Mouse (Mus musculus) heart, adult 2 months (tissue): ENCODE results near the gene Gale. TPM values are rescaled to one million over a fixed set of nuclear protein-coding genes. Genes with fewer than 3 reads are reported as not detected.
"Not testable (repeated sequence)": the region's sequence is repeated elsewhere in the genome, so short reads cannot be mapped to it uniquely, and the experiment has no call there.

Source experiments
- DNase-seq, 2 experiments: peaks; one replicate each; pipeline ENCODE4 v3.0.0; 2021
- H3K27ac ChIP-seq: fragments of 200-600 bp; 2 replicates; pipeline ENCODE4 v1.8.1; 2022
- H3K27me3 ChIP-seq: fragments of 200-500 bp; 2 replicates; pipeline ENCODE4 v1.6.1; 2012; ENCODE audit warnings: mild to moderate bottlenecking, low read length, inconsistent platforms, mixed read lengths; ENCODE audit not compliant: control insufficient read depth, insufficient read depth
- H3K36me3 ChIP-seq: fragments of 200-500 bp; 2 replicates; pipeline ENCODE4 v1.6.1; 2012; ENCODE audit warnings: low read length, inconsistent platforms; ENCODE audit not compliant: control insufficient read depth, insufficient read depth
- H3K4me1 ChIP-seq: fragments of 200-500 bp; 2 replicates; pipeline ENCODE4 v1.6.1; 2011; ENCODE audit warnings: low read length; ENCODE audit not compliant: control insufficient read depth, insufficient read depth
- H3K4me3 ChIP-seq: fragments of 200-600 bp; 2 replicates; pipeline ENCODE4 v1.8.1; 2022
- H3K79me2 ChIP-seq: fragments of 200-500 bp; replicated peaks from 2 replicates; pipeline ENCODE4 v1.6.1; 2012; ENCODE audit warnings: mild to moderate bottlenecking, inconsistent platforms, low read length, moderate library complexity, mixed read lengths; ENCODE audit not compliant: control insufficient read depth, insufficient read depth
- H3K9ac ChIP-seq: fragments of 200-500 bp; 2 replicates; pipeline ENCODE4 v1.6.1; 2012; ENCODE audit warnings: low read depth, mild to moderate bottlenecking, control low read depth, inconsistent platforms, low read length, mixed read lengths
- CTCF ChIP-seq: fragments of 200-600 bp; IDR thresholded peaks from 2 replicates; pipeline ENCODE4 v1.8.1; 2022; ENCODE audit warnings: antibody characterized with exemption, mild to moderate bottlenecking, moderate library complexity
- EP300 ChIP-seq: fragments of 200-500 bp; IDR thresholded peaks from 2 replicates; pipeline ENCODE4 v1.6.1; 2011; ENCODE audit warnings: low read depth, low read length, control low read depth; ENCODE audit not compliant: insufficient read depth
- POLR2A ChIP-seq: fragments of 200-500 bp; IDR thresholded peaks from 2 replicates; pipeline ENCODE4 v1.6.1; 2011; ENCODE audit warnings: mild to moderate bottlenecking, low read depth, low read length, control low read depth; ENCODE audit not compliant: insufficient read depth
- WGBS: fragments of 180-500 bp; shearing (Covaris S2); methylation state at CpG from one replicate; pipeline ENCODE4 v1.1.7; 2018; 5-methylcytosine and 5-hydroxymethylcytosine counted together
- intact Hi-C: fragments of 180-260 bp; cut with DNase I; formaldehyde crosslinking; loops from one replicate; pipeline ENCODE4 v1.15.1; 2025
- polyA plus RNA-seq: library from polyadenylated mRNA; depleted of rRNA; stranded (reverse); fragments of >200 nt; gene quantifications from 2 replicates; pipeline ENCODE4 v1.2.3, GENCODE M21; 2012
- total RNA-seq, 2 experiments: library from RNA; stranded (reverse); gene quantifications; 2 replicates each; pipeline ENCODE4 v1.2.3; 2021

Gene Gale
- total and polyA plus RNA-seq, 3 experiments = 1.6 to 4.6 (median 2.0) TPM

DNA sequence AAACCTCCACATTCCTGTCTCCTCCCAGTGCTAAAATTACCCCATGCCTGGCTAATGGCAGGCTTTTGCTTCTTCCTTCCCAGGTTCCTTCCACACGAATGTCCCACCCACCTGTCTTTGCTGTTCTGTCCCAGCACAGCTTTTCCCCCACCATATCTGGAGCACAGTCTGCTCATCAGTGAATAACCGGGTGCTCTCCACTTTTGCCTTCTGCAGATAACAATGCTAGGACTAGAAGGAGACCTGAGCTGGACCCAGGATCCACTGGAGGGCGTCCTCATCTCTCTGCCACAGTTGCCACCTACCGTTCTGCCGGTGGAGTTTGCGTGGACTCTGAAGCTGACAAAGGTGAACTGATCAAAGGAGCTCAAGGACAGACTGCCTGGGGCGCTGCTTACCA lies 24.7 kb upstream of the Gale start:
- Histone ChIP-seq H3K4me3 (no peak overlapping the region), H3K4me1 (peaks cover 2% of the 10 kb centered on the region; the same call in 1 of the 2 replicates), H3K27me3 (no peaks in the 10 kb centered on the region), H3K36me3 (no peaks in the 10 kb centered on the region), H3K27ac (no peak overlapping the region), H3K79me2 (no peaks in the 10 kb centered on the region), H3K9ac (no peak overlapping the region)
- TF ChIP-seq CTCF = no peak
- TF ChIP-seq EP300 = no peak
- TF ChIP-seq POLR2A = no peak
- 85% methylated on average over 7 of the region's 7 CpGs for WGBS
- intact Hi-C loops = no loop called here
- DNase-seq = no peak

DNA sequence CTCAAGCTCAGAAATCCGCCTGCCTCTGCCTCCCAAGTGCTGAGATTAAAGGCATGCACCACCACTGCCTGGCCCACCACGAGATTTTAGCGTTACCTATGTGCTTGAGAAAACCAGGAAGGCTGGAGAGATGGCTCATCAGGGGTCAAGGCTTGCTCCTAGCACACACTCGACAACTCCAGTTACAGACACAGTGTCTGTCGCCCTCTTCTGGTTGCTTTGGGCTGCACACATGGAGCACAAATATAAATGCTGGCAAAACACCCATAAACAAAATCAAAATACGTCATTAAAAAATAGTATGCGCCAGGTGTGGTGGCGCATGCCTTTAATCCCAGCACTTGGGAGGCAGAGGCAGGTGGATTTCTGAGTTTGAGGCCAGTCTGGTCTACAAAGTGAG lies 22.5 kb upstream of the Gale start:
- DNase-seq, H3K9ac ChIP-seq, H3K36me3 ChIP-seq, H3K27me3 ChIP-seq, H3K79me2 ChIP-seq, H3K4me1 ChIP-seq, H3K4me3 ChIP-seq, H3K27ac ChIP-seq: not testable (repeated sequence)
- TF ChIP-seq CTCF = peak; percentile 61
- intact Hi-C loops = loop anchor here (5.0 kb wide), 1 partner anchor 139 kb away; no protein-coding TSS in a partner anchor
- whole genome bisulfite sequencing = 88% methylated on average over 8 of the region's 8 CpGs

DNA sequence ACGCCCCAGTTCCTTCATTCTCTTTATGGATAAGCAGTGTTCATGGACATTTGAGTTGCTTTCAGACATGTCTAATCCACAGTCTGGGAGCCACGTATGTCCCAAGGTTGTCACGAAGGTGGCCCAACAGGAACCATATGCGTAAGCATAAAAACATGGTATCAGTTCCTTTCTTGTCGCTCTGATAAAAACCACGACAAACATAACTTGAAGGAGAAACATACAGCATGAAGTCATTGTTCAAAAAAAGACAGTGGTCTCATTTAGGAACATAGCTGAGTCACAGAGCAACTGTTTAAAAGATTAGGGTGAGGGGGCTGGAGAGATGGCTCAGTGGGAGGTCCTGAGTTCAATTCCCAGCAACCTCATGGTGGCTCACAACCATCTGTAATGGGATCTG lies 21.3 kb upstream of the Gale start:
- DNase-seq = no peak
- no peak overlapping the region for H3K27ac ChIP-seq
- H3K27me3 ChIP-seq = no peaks in the 10 kb centered on the region
- H3K9ac ChIP-seq = no peak overlapping the region
- 47% methylated on average over 6 of the region's 6 CpGs for WGBS
- no peaks in the 10 kb centered on the region for H3K79me2 ChIP-seq
- intact Hi-C loops = loop anchor here (5.0 kb wide), 1 partner anchor 140 kb away; no protein-coding TSS in a partner anchor
- H3K4me1 ChIP-seq = peaks cover 7% of the 10 kb centered on the region; the same call in 1 of the 2 replicates
- no peak for TF ChIP-seq POLR2A
- no peak for TF ChIP-seq CTCF
- TF ChIP-seq EP300 = no peak
- H3K36me3 ChIP-seq = no peaks in the 10 kb centered on the region
- H3K4me3 ChIP-seq = no peak overlapping the region

DNA sequence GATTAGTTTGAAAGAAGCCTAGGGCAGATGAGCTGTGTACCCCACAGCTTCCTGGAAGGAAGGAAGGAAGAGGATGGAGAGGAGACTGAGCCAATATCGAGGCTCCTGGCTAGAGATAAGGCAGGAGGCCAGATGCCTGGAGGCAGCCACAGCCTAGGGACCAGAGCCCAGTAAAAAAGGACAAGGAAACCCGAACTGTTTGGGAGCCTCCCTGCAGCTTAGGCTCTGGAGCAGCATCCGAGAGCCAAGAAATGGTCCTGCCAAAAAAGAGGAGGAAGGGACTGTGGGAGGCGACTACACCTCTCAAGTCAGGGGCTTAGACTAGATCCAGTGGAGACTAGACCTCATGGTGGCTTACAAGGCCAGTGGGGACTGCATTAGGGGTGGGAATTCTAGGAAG lies 20.1 kb upstream of the Gale start:
- 27% methylated on average over 4 of the region's 4 CpGs for WGBS
- no peak overlapping the region for H3K9ac ChIP-seq
- peak; percentile 47 for DNase-seq
- no peak overlapping the region for H3K4me3 ChIP-seq
- peaks cover 7% of the 10 kb centered on the region for H3K4me1 ChIP-seq
- TF ChIP-seq CTCF = no peak
- TF ChIP-seq POLR2A = no peak
- no peak for TF ChIP-seq EP300
- no peaks in the 10 kb centered on the region for H3K79me2 ChIP-seq
- intact Hi-C loops = loop anchor here (5.0 kb wide), 1 partner anchor 141 kb away; no protein-coding TSS in a partner anchor
- H3K27ac ChIP-seq = peak overlapping the region; percentile 55
- no peaks in the 10 kb centered on the region for H3K27me3 ChIP-seq
- H3K36me3 ChIP-seq = no peaks in the 10 kb centered on the region

- Histone ChIP-seq H3K9ac (peak overlapping the region; percentile 41), H3K27me3 (no peaks in the 10 kb centered on the region), H3K27ac (peak overlapping the region; percentile 90), H3K36me3 (no peaks in the 10 kb centered on the region), H3K79me2 (peaks cover 3% of the 10 kb centered on the region; the same call in 1 of the 2 replicates), H3K4me3 (peak overlapping the region; percentile 97; the same call in 1 of the 2 replicates), H3K4me1 (peaks cover 17% of the 10 kb centered on the region)
- DNase-seq = no peak
- intact Hi-C loops = loop anchor here (2.0 kb wide), 1 partner anchor 25 kb away; the partner anchor contains the start of gene Fuca1
- TF ChIP-seq POLR2A = no peak
- 72% methylated on average over 10 of the region's 10 CpGs for WGBS
Measured at GRCm38 (mm10) chr4:135945706-135946105, 17.8 kb upstream of the Gale start.

DNA sequence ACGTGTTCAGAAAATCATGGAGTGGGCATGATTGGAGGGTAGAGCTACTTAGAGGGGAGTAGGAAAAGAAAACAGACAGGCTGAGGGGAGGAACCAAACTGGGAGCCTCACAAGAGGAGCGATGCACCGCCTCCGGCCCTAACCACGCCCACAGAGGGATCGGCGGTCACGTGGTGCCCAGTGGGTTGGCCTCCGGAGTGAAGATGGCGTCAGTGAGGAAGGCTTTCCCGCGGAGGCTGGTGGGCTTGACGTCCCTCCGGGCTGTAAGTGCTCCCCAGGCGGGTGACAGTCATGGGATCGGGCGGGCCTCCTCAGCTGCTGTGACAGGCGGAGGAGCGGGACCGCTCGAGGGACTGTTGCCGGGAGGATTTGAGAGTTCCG lies 17.3 kb upstream of the Gale start, which contains the start of gene Hmgcl:
Gene Hmgcl (plus strand): TSS at position 171 of the 381 bp plus-strand sequence.
- Histone ChIP-seq H3K9ac (peak within 1 kb of the TSS; percentile 77), H3K4me3 (peak within 1 kb of the TSS; percentile 97), H3K4me1 (peaks cover 17% of the 10 kb centered on the region), H3K36me3 (no peaks in the 10 kb centered on the region), H3K27ac (peak within 1 kb of the TSS; percentile 90), H3K79me2 (peaks cover 3% of the 10 kb centered on the region; the same call in 1 of the 2 replicates), H3K27me3 (no peaks in the 10 kb centered on the region)
- TF ChIP-seq CTCF = no peak
- TF ChIP-seq EP300 = 0 out of 2 replicates have a peak, but pooled peaks have one; percentile 49
- TF ChIP-seq POLR2A = peak; percentile 97
- intact Hi-C loops = loop anchor here (2.0 kb wide), 1 partner anchor 25 kb away; the partner anchor contains the start of gene Fuca1
- WGBS = under 1% methylated on average over 23 of the region's 23 CpGs
- peak; percentile 96 for DNase-seq
